Mouse (Mus musculus) CH12.LX (cell line): Measurements from ENCODE around the gene Gsg1l.

Source experiments
- CTCF ChIP-seq, 2 experiments: IDR thresholded peaks in 1 of 2; conservative IDR thresholded peaks in 1 of 2; 2 replicates each; pipeline ENCODE4 v1.5.1; 2011 to 2012; ENCODE audit warnings: low read depth in 2 of 2, low read length in 2 of 2, improper control_type of control experiment in 1 of 2, inconsistent platforms in 1 of 2, mild to moderate bottlenecking in 1 of 2, moderate library complexity in 1 of 2
- POLR2A ChIP-seq: IDR thresholded peaks from 2 replicates; pipeline ENCODE4 v1.6.1; 2011; ENCODE audit warnings: low read depth, mild to moderate bottlenecking, improper control_type of control experiment, low read length

DNA sequence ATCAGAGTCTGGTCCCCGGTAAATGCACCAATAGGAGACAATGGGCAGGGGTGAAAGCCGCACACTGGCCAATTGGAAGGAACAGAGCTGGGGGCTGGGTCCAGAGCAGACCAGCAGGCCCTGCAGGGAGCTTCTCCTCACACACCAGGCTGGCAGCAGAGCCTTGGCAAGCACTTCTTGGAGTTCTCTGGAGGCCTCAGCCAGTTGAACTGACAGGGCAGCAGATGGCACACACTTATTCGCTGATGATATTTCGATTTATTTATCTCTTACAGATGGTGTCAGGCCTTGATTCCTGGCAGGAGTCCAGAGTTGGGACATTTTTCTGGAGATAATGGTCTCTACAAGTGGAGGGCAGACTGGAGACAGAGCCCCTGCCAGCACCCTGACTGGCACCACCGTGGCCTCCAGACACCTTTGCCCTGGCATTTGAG, 49.4 kb downstream of the Gsg1l start:
- TF ChIP-seq POLR2A (no peak), CTCF (conservative IDR thresholded peaks at IDR 0.05 in 1 of 2, IDR thresholded peaks at IDR 0.05 in 1 of 2; ENCODE audit: low read depth in 2 of 2, low read length in 2 of 2) (no peak)
